Mouse (Mus musculus) kidney, postnatal 0 days (tissue): ENCODE results near the gene Btbd35f24. TPM values are rescaled to one million over a fixed set of nuclear protein-coding genes. Genes with fewer than 3 reads are reported as not detected.
"Not testable (repeated sequence)": the region's sequence is repeated elsewhere in the genome, so short reads cannot be mapped to it uniquely, and the experiment has no call there.

Source experiments
- ATAC-seq: fragments of 200-750 bp; cut with Nextera tagmentation; replicated peaks from 2 replicates; pipeline ENCODE4 v1.8.0; 2017; ENCODE audit warnings: low read depth, moderate number of reproducible peaks, moderate TSS enrichment, moderate library complexity; ENCODE audit not compliant: low FRiP score
- DNase-seq: peaks from one replicate; pipeline ENCODE4 v3.0.0-alpha.2; 2016; ENCODE audit warnings: low spot score
- H3K27ac ChIP-seq: fragments of 300-500 bp; sonication (generic); 2 replicates; pipeline ENCODE4 v1.5.1; 2014; ENCODE audit warnings: mild to moderate bottlenecking
- H3K27me3 ChIP-seq: fragments of 300-500 bp; sonication (generic); 2 replicates; pipeline ENCODE4 v1.6.1; 2014; ENCODE audit warnings: low read length, mixed read lengths; ENCODE audit not compliant: insufficient read depth
- H3K36me3 ChIP-seq: fragments of 300-500 bp; sonication (generic); 2 replicates; pipeline ENCODE4 v1.6.1; 2014; ENCODE audit warnings: low read length, mixed read lengths; ENCODE audit not compliant: insufficient read depth
- H3K4me1 ChIP-seq: fragments of 300-500 bp; sonication (generic); replicated peaks from 2 replicates; pipeline ENCODE4 v1.6.1; 2014; ENCODE audit warnings: antibody characterized with exemption, low read length, mixed read lengths; ENCODE audit not compliant: insufficient read depth
- H3K4me2 ChIP-seq: fragments of 300-500 bp; sonication (generic); 2 replicates; pipeline ENCODE4 v1.6.1; 2014; ENCODE audit warnings: mild to moderate bottlenecking, low read length, moderate library complexity, mixed read lengths
- H3K4me3 ChIP-seq: fragments of 300-500 bp; sonication (generic); replicated peaks from 2 replicates; pipeline ENCODE4 v1.5.1; 2014; ENCODE audit warnings: low read depth, low read length
- H3K9ac ChIP-seq: fragments of 300-500 bp; sonication (generic); 2 replicates; pipeline ENCODE4 v1.6.1; 2014; ENCODE audit warnings: low read depth, low read length
- H3K9me3 ChIP-seq: fragments of 300-500 bp; sonication (generic); replicated peaks from 2 replicates; pipeline ENCODE4 v1.6.1; 2016; ENCODE audit warnings: low read length, inconsistent platforms, mixed read lengths
- WGBS: fragments of 180-500 bp; shearing (Covaris S2); extraction: QIAGEN DNeasy Blood & Tissue Kit; methylation state at CpG from one replicate; pipeline ENCODE4 v1.1.7; 2014; 5-methylcytosine and 5-hydroxymethylcytosine counted together
- polyA plus RNA-seq: library from polyadenylated mRNA; unstranded; fragments of >200 nt; fragmentation: Nextera tagmentation; extraction: Ambion mirVana; gene quantifications from 2 replicates; pipeline ENCODE4 v1.2.1, GENCODE M21; 2015

Gene Btbd35f24
- polyA plus RNA-seq, result not detected in 2 replicates

GRCm38 (mm10) chrX:3195727-3196126 lies at the start of gene Btbd35f24:
Gene Btbd35f24 (minus strand): TSS chrX:3195827.
- not testable (repeated sequence) for H3K4me3 ChIP-seq, H3K4me1 ChIP-seq, H3K4me2 ChIP-seq, ATAC-seq, H3K36me3 ChIP-seq, H3K27me3 ChIP-seq, H3K9me3 ChIP-seq, H3K27ac ChIP-seq, H3K9ac ChIP-seq, DNase-seq
- 33% methylated on average over 1 of the region's 2 CpGs for WGBS

Other genes starting within 250 kb of the Btbd35f24 start
- not detected in 2 replicates for gene Btbd35f23, start 119.0 kb downstream of the Btbd35f24 start, polyA plus RNA-seq
- not detected in 2 replicates for gene Btbd35f11, start 247.9 kb upstream of the Btbd35f24 start, polyA plus RNA-seq